Mouse (Mus musculus) limb, embryonic 10.5 days (tissue): ENCODE results near the gene Tubb5. TPM values are rescaled to one million over a fixed set of nuclear protein-coding genes. Genes with fewer than 3 reads are reported as not detected.
A peak's percentile ranks its signal among the peaks of the same experiment; 100 is the strongest.

Experiments used
- DNase-seq: peaks from one replicate; pipeline ENCODE4 v3.0.0-alpha.2; 2017; ENCODE audit warnings: low spot score
- H3K27ac ChIP-seq: fragments of 300-500 bp; sonication (generic); 2 replicates; pipeline ENCODE4 v1.5.1; 2016; ENCODE audit warnings: mild to moderate bottlenecking
- H3K27me3 ChIP-seq: fragments of 300-500 bp; sonication (generic); 2 replicates; pipeline ENCODE4 v1.6.1; 2016; ENCODE audit warnings: low read depth, mild to moderate bottlenecking; ENCODE audit not compliant: poor library complexity, severe bottlenecking
- H3K36me3 ChIP-seq: fragments of 300-500 bp; sonication (generic); 2 replicates; pipeline ENCODE4 v1.6.1; 2016; ENCODE audit warnings: mild to moderate bottlenecking, moderate library complexity
- H3K4me1 ChIP-seq: fragments of 300-500 bp; sonication (generic); 2 replicates; pipeline ENCODE4 v1.6.1; 2016
- H3K4me3 ChIP-seq: fragments of 300-500 bp; sonication (generic); 2 replicates; pipeline ENCODE4 v1.5.1; 2016; ENCODE audit warnings: mild to moderate bottlenecking, moderate library complexity
- H3K9me3 ChIP-seq: fragments of 300-500 bp; sonication (generic); replicated peaks from 2 replicates; pipeline ENCODE4 v1.6.1; 2016; ENCODE audit warnings: mild to moderate bottlenecking
- WGBS: fragments of 180-500 bp; shearing (Covaris S2); methylation state at CpG from one replicate; pipeline ENCODE4 v1.1.7; 2016; 5-methylcytosine and 5-hydroxymethylcytosine counted together
- polyA plus RNA-seq: library from polyadenylated mRNA; unstranded; fragments of >200 nt; fragmentation: Nextera tagmentation; extraction: Ambion mirVana; gene quantifications from 2 replicates; pipeline ENCODE4 v1.2.1, GENCODE M21; 2016

The Tubb5 gene
- polyA plus RNA-seq, result 1,509 and 1,575 TPM in 2 replicates

- H3K27me3 ChIP-seq, result no peaks in the 10 kb centered on the region
- H3K4me3 ChIP-seq, result peak within 1 kb of the TSS; percentile 85
- H3K27ac ChIP-seq, result peak within 1 kb of the TSS; percentile 98
- WGBS, result 1% methylated on average over 29 of the region's 29 CpGs
- H3K36me3 ChIP-seq, result peaks cover 39% of the 10 kb centered on the region
- peaks cover 40% of the 10 kb centered on the region for H3K4me1 ChIP-seq
- DNase-seq, result peak; percentile 96
- H3K9me3 ChIP-seq, result no peaks in the 10 kb centered on the region
These were observed at the start of gene Tubb5 for GRCm38 (mm10) chr17:35838122-35838544. Gene Tubb5, minus strand, starts transcription at chr17:35838306.

GRCm38 (mm10) chr17:35887725-35888124 is 49.6 kb upstream of the Tubb5 start:
- H3K9me3 ChIP-seq, result no peaks in the 10 kb centered on the region
- peaks cover 100% of the 10 kb centered on the region for H3K36me3 ChIP-seq
- 89% methylated on average over 10 of the region's 17 CpGs for WGBS
- no peak for DNase-seq
- H3K27ac ChIP-seq, result no peak overlapping the region
- H3K4me1 ChIP-seq, result no peaks in the 10 kb centered on the region
- no peaks in the 10 kb centered on the region for H3K27me3 ChIP-seq
- H3K4me3 ChIP-seq, result no peak overlapping the region

GRCm38 (mm10) chr17:35883777-35884176 is 45.7 kb upstream of the Tubb5 start:
- Histone ChIP-seq H3K9me3 (no peaks in the 10 kb centered on the region), H3K4me3 (no peak overlapping the region), H3K27me3 (no peaks in the 10 kb centered on the region), H3K36me3 (peaks cover 77% of the 10 kb centered on the region), H3K27ac (no peak overlapping the region), H3K4me1 (peaks cover 12% of the 10 kb centered on the region)
- 96% methylated on average over 14 of the region's 14 CpGs for WGBS
- no peak for DNase-seq

GRCm38 (mm10) chr17:35882924-35883323 is 44.8 kb upstream of the Tubb5 start:
- peaks cover 68% of the 10 kb centered on the region for H3K36me3 ChIP-seq
- H3K9me3 ChIP-seq, result no peaks in the 10 kb centered on the region
- H3K4me1 ChIP-seq, result peaks cover 12% of the 10 kb centered on the region
- no peak for DNase-seq
- no peak overlapping the region for H3K4me3 ChIP-seq
- no peaks in the 10 kb centered on the region for H3K27me3 ChIP-seq
- no peak overlapping the region for H3K27ac ChIP-seq
- 91% methylated on average over 17 of the region's 17 CpGs for WGBS

GRCm38 (mm10) chr17:35879245-35880057 is 41.3 kb upstream of the Tubb5 start, which contains the start of gene Dhx16:
Gene Dhx16, plus strand, starts transcription at chr17:35879819.
- Histone ChIP-seq H3K4me3 (peak within 1 kb of the TSS; percentile 98), H3K9me3 (no peaks in the 10 kb centered on the region), H3K4me1 (peaks cover 12% of the 10 kb centered on the region), H3K36me3 (peaks cover 58% of the 10 kb centered on the region), H3K27ac (peak within 1 kb of the TSS; percentile 86), H3K27me3 (no peaks in the 10 kb centered on the region)
- peak; percentile 98 for DNase-seq
- WGBS, result 6% methylated on average over 66 of the region's 66 CpGs

- H3K4me1 ChIP-seq, result peaks cover 25% of the 10 kb centered on the region
- no peak for DNase-seq
- H3K36me3 ChIP-seq, result peaks cover 64% of the 10 kb centered on the region
- no peaks in the 10 kb centered on the region for H3K9me3 ChIP-seq
- H3K27ac ChIP-seq, result no peak overlapping the region
- H3K4me3 ChIP-seq, result no peak overlapping the region
- H3K27me3 ChIP-seq, result no peaks in the 10 kb centered on the region
- WGBS, result 86% methylated on average over 6 of the region's 6 CpGs
These were observed 36.6 kb upstream of the Tubb5 start for GRCm38 (mm10) chr17:35874721-35875120.

GRCm38 (mm10) chr17:35873774-35874519 is 35.8 kb upstream of the Tubb5 start:
- peaks cover 64% of the 10 kb centered on the region for H3K36me3 ChIP-seq
- H3K4me3 ChIP-seq, result peak overlapping the region; percentile 9; the same call in 1 of the 2 replicates
- 34% methylated on average over 21 of the region's 21 CpGs for WGBS
- peak; percentile 95 for DNase-seq
- H3K27me3 ChIP-seq, result no peaks in the 10 kb centered on the region
- peak overlapping the region; percentile 54; the same call in 1 of the 2 replicates for H3K27ac ChIP-seq
- peaks cover 33% of the 10 kb centered on the region for H3K4me1 ChIP-seq
- no peaks in the 10 kb centered on the region for H3K9me3 ChIP-seq

- DNase-seq, result peak; percentile 44
- Histone ChIP-seq H3K4me3 (peak overlapping the region; percentile 73), H3K36me3 (peaks cover 64% of the 10 kb centered on the region), H3K27ac (peak overlapping the region; percentile 97), H3K9me3 (no peaks in the 10 kb centered on the region), H3K4me1 (peaks cover 58% of the 10 kb centered on the region), H3K27me3 (no peaks in the 10 kb centered on the region)
- 86% methylated on average over 8 of the region's 8 CpGs for WGBS
These were observed 33.0 kb upstream of the Tubb5 start for GRCm38 (mm10) chr17:35870884-35871696.

GRCm38 (mm10) chr17:35870151-35870883 is 32.2 kb upstream of the Tubb5 start:
- no peaks in the 10 kb centered on the region for H3K27me3 ChIP-seq
- peaks cover 65% of the 10 kb centered on the region for H3K4me1 ChIP-seq
- no peaks in the 10 kb centered on the region for H3K9me3 ChIP-seq
- H3K4me3 ChIP-seq, result peak overlapping the region; percentile 73
- WGBS, result 66% methylated on average over 9 of the region's 9 CpGs
- peak overlapping the region; percentile 97 for H3K27ac ChIP-seq
- DNase-seq, result no peak
- H3K36me3 ChIP-seq, result peaks cover 59% of the 10 kb centered on the region

GRCm38 (mm10) chr17:35869346-35870067 is 31.4 kb upstream of the Tubb5 start:
- Histone ChIP-seq H3K36me3 (peaks cover 52% of the 10 kb centered on the region), H3K4me1 (peaks cover 73% of the 10 kb centered on the region), H3K27ac (peak overlapping the region; percentile 97), H3K9me3 (no peaks in the 10 kb centered on the region), H3K27me3 (no peaks in the 10 kb centered on the region), H3K4me3 (peak overlapping the region; percentile 73)
- DNase-seq, result peak; percentile 50
- 8% methylated on average over 7 of the region's 7 CpGs for WGBS

- no peak for DNase-seq
- WGBS, result 6% methylated on average over 7 of the region's 7 CpGs
- Histone ChIP-seq H3K4me3 (peak overlapping the region; percentile 73), H3K27me3 (no peaks in the 10 kb centered on the region), H3K27ac (peak overlapping the region; percentile 97), H3K9me3 (no peaks in the 10 kb centered on the region), H3K36me3 (peaks cover 52% of the 10 kb centered on the region), H3K4me1 (peaks cover 76% of the 10 kb centered on the region)
These were observed 30.8 kb upstream of the Tubb5 start for GRCm38 (mm10) chr17:35868961-35869345.
